Mouse (Mus musculus): ENCODE results near the gene Pycr2. TPM values are rescaled to one million over a fixed set of nuclear protein-coding genes. Genes with fewer than 3 reads are reported as not detected.

Gene Pycr2
- polyA plus RNA-seq, 1 experiment, result 40.2 TPM

GRCm38 (mm10) chr1:180943032-180943644 lies 39.0 kb downstream of the Pycr2 start:
- Histone ChIP-seq H3K27me3 (ENCODE audit: control insufficient read depth, insufficient read depth, low read length) (no peaks in the 10 kb centered on the region), H3K27ac (ENCODE audit: insufficient read depth, low read length) (no peak overlapping the region), H3K4me3 (replicated peaks; ENCODE audit: insufficient read depth, low read depth, low read length) (peak overlapping the region; percentile 53), H3K4me1 (ENCODE audit: control insufficient read depth, insufficient read depth, low read length) (no peaks in the 10 kb centered on the region)
- 41% methylated on average over 11 of the region's 11 CpGs for WGBS
- TF ChIP-seq POLR2A (IDR thresholded peaks at IDR 0.05; ENCODE audit: borderline replicate concordance, insufficient read depth, low read length) (no peak), CTCF (IDR thresholded peaks at IDR 0.05; ENCODE audit: borderline replicate concordance, insufficient read depth, low read depth, low read length) (no peak)
- no peak for DNase-seq

GRCm38 (mm10) chr1:180943896-180944295 lies 39.8 kb downstream of the Pycr2 start:
- TF ChIP-seq CTCF (IDR thresholded peaks at IDR 0.05; ENCODE audit: borderline replicate concordance, insufficient read depth, low read depth, low read length), result no peak
- no peak for TF ChIP-seq POLR2A (IDR thresholded peaks at IDR 0.05; ENCODE audit: borderline replicate concordance, insufficient read depth, low read length)
- no peak for DNase-seq
- H3K4me1 ChIP-seq (ENCODE audit: control insufficient read depth, insufficient read depth, low read length), result no peaks in the 10 kb centered on the region
- no peaks in the 10 kb centered on the region for H3K27me3 ChIP-seq (ENCODE audit: control insufficient read depth, insufficient read depth, low read length)
- no peak overlapping the region for H3K27ac ChIP-seq (ENCODE audit: insufficient read depth, low read length)
- 78% methylated on average over 1 of the region's 1 CpGs for WGBS
- H3K4me3 ChIP-seq (replicated peaks; ENCODE audit: insufficient read depth, low read depth, low read length), result no peak overlapping the region

GRCm38 (mm10) chr1:180944553-180944952 lies 40.5 kb downstream of the Pycr2 start:
- no peak for DNase-seq
- Histone ChIP-seq H3K4me1 (ENCODE audit: control insufficient read depth, insufficient read depth, low read length) (no peaks in the 10 kb centered on the region), H3K27me3 (ENCODE audit: control insufficient read depth, insufficient read depth, low read length) (no peaks in the 10 kb centered on the region), H3K27ac (ENCODE audit: insufficient read depth, low read length) (peak overlapping the region; percentile 41; the same call in 1 of the 2 replicates), H3K4me3 (replicated peaks; ENCODE audit: insufficient read depth, low read depth, low read length) (no peak overlapping the region)
- TF ChIP-seq POLR2A (IDR thresholded peaks at IDR 0.05; ENCODE audit: borderline replicate concordance, insufficient read depth, low read length) (no peak), CTCF (IDR thresholded peaks at IDR 0.05; ENCODE audit: borderline replicate concordance, insufficient read depth, low read depth, low read length) (no peak)
- WGBS, result 82% methylated on average over 4 of the region's 4 CpGs

- H3K4me3 ChIP-seq (replicated peaks; ENCODE audit: insufficient read depth, low read depth, low read length), result no peak overlapping the region
- peak overlapping the region; percentile 41; the same call in 1 of the 2 replicates for H3K27ac ChIP-seq (ENCODE audit: insufficient read depth, low read length)
- DNase-seq, result peak in 1 of 2 experiments; percentile 20
- no peaks in the 10 kb centered on the region for H3K27me3 ChIP-seq (ENCODE audit: control insufficient read depth, insufficient read depth, low read length)
- TF ChIP-seq CTCF (IDR thresholded peaks at IDR 0.05; ENCODE audit: borderline replicate concordance, insufficient read depth, low read depth, low read length) (no peak), POLR2A (IDR thresholded peaks at IDR 0.05; ENCODE audit: borderline replicate concordance, insufficient read depth, low read length) (no peak)
- no peaks in the 10 kb centered on the region for H3K4me1 ChIP-seq (ENCODE audit: control insufficient read depth, insufficient read depth, low read length)
- 44% methylated on average over 20 of the region's 20 CpGs for WGBS
Observed at GRCm38 (mm10) chr1:180945001-180945980, 41.2 kb downstream of the Pycr2 start.

- TF ChIP-seq CTCF (IDR thresholded peaks at IDR 0.05; ENCODE audit: borderline replicate concordance, insufficient read depth, low read depth, low read length) (no peak), POLR2A (IDR thresholded peaks at IDR 0.05; ENCODE audit: borderline replicate concordance, insufficient read depth, low read length) (no peak)
- no peak overlapping the region for H3K27ac ChIP-seq (ENCODE audit: insufficient read depth, low read length)
- WGBS, result 32% methylated on average over 6 of the region's 6 CpGs
- H3K4me1 ChIP-seq (ENCODE audit: control insufficient read depth, insufficient read depth, low read length), result no peaks in the 10 kb centered on the region
- H3K27me3 ChIP-seq (ENCODE audit: control insufficient read depth, insufficient read depth, low read length), result no peaks in the 10 kb centered on the region
- H3K4me3 ChIP-seq (replicated peaks; ENCODE audit: insufficient read depth, low read depth, low read length), result no peak overlapping the region
- DNase-seq, result no peak
Observed at GRCm38 (mm10) chr1:180946448-180946847, 42.4 kb downstream of the Pycr2 start.

- Histone ChIP-seq H3K4me1 (ENCODE audit: control insufficient read depth, insufficient read depth, low read length) (no peaks in the 10 kb centered on the region), H3K27ac (ENCODE audit: insufficient read depth, low read length) (no peak overlapping the region), H3K4me3 (replicated peaks; ENCODE audit: insufficient read depth, low read depth, low read length) (no peak overlapping the region), H3K27me3 (ENCODE audit: control insufficient read depth, insufficient read depth, low read length) (no peaks in the 10 kb centered on the region)
- no peak for TF ChIP-seq CTCF (IDR thresholded peaks at IDR 0.05; ENCODE audit: borderline replicate concordance, insufficient read depth, low read depth, low read length)
- no peak for TF ChIP-seq POLR2A (IDR thresholded peaks at IDR 0.05; ENCODE audit: borderline replicate concordance, insufficient read depth, low read length)
- WGBS, result 84% methylated on average over 6 of the region's 6 CpGs
- DNase-seq, result no peak
Observed at GRCm38 (mm10) chr1:180952085-180952746, 48.1 kb downstream of the Pycr2 start.

GRCm38 (mm10) chr1:180952808-180953207 lies 48.7 kb downstream of the Pycr2 start:
- 73% methylated on average over 5 of the region's 5 CpGs for WGBS
- DNase-seq, result no peak
- Histone ChIP-seq H3K27ac (ENCODE audit: insufficient read depth, low read length) (no peak overlapping the region), H3K27me3 (ENCODE audit: control insufficient read depth, insufficient read depth, low read length) (no peaks in the 10 kb centered on the region), H3K4me1 (ENCODE audit: control insufficient read depth, insufficient read depth, low read length) (no peaks in the 10 kb centered on the region), H3K4me3 (replicated peaks; ENCODE audit: insufficient read depth, low read depth, low read length) (no peak overlapping the region)
- TF ChIP-seq CTCF (IDR thresholded peaks at IDR 0.05; ENCODE audit: borderline replicate concordance, insufficient read depth, low read depth, low read length) (no peak), POLR2A (IDR thresholded peaks at IDR 0.05; ENCODE audit: borderline replicate concordance, insufficient read depth, low read length) (no peak)

Measured in cerebellum, adult 2 months (tissue).